Mouse (Mus musculus): ENCODE data around the gene Olfr1138.

Olfr1138 gene

DNA sequence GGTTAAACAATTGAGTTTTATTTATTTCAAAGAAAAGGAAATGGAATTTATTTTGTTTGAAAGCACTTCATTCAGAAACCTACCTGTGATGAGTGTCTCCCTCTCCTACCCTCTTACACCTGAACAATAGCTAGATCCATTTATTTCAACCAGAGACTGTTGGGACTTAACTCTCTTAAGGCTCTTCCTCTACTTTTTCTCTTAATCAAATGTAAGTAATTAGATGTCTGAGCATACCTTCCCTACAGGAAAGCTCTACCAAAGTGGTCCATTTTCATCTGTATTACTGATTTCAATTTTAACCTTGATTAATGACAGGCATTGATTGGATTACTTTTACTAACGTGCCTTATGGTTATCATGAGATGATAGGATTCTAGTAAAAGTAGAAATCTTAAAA, at the start of gene Olfr1138:
Olfr1138 (minus strand) TSS at position 101 of the 400 bp plus-strand sequence.
- no peak for DNase-seq (ENCODE audit: low spot score in 2 of 2)

DNA sequence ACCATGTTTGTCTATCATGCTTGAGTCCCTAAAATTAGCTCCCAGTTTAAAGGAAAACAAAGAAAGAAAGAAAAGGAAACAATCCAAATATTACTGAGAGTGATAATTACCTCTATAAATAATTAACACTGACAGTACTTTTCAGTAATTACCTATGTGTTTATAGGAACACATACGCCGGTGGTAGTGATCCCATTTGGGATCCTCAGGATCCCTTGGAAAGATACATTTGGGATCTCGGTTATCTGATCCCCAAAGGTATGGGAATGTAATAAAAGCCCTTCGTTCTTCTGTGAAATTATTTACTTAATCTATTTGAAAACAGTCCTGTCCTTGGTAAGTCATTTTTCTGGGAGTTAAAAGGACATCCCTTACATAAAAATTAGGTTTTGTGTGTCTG, 39.4 kb upstream of the Olfr1138 start, which contains the start of gene Olfr152:
Olfr152 (plus strand) TSS at position 301 of the 400 bp plus-strand sequence.
- DNase-seq (ENCODE audit: low spot score in 2 of 2), result no peak

DNA sequence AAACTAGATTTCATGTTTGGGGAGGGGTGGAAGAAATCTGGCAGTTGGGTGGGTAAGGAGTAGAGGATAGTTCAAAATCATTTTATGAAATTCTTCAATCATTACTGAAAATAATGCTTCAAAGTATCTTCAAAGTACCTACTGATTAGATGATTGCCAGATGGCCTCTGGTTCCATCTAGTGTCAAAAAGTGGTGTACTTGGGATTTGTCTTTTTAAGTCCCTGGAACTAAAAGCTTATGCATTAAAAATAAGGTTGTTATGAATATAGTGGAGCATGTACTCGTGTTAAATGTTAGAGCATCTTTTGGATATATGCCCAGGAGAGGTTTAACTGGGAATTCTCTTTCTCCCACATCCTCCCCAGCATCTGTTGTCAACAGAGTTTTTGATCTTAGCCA, 36.4 kb upstream of the Olfr1138 start:
- no peak for DNase-seq (ENCODE audit: low spot score in 2 of 2)

DNA sequence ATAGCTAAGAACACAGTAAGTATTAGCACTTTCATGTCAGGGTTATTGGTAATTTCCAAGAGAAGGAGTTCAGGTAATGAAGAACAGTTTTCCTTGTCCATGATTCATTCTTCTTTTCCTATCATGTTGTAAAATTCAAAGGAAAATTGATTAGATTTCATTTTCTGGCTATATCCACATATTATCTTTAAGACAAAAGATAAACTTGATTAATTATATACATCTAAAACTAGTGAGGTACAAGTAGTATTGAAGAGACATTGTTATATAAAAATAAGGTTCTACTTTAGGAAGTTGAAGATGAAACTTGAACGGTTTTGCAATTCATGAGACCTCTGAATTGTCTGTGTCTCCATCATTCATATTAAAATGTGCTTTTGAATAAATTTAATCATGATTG, 14.1 kb upstream of the Olfr1138 start, which contains the start of gene Olfr1141:
Olfr1141 (minus strand) TSS at position 101 of the 400 bp plus-strand sequence.
- DNase-seq (ENCODE audit: low spot score in 2 of 2), result no peak

DNA sequence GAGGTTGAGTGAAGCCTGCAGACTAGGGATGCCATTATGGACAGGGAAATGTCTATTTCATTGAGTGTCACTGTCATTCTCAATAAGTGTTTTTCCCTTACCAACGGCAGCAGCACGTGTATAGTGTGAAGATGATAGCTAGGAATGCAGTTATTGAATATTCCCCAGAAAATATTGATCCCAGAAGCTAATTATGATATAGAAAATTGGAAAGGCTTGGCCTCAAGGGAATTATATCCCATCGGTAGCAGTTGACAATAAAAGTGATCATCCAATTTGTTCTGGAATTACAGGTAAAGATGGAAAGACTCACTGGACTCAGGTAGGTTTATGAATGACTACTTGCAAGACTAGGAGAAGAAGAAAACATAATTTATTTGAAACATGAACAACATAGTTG, 3.7 kb upstream of the Olfr1138 start, which contains the start of gene Olfr1140:
Olfr1140 (plus strand) TSS at position 301 of the 400 bp plus-strand sequence.
- no peak for DNase-seq (ENCODE audit: low spot score in 2 of 2)

DNA sequence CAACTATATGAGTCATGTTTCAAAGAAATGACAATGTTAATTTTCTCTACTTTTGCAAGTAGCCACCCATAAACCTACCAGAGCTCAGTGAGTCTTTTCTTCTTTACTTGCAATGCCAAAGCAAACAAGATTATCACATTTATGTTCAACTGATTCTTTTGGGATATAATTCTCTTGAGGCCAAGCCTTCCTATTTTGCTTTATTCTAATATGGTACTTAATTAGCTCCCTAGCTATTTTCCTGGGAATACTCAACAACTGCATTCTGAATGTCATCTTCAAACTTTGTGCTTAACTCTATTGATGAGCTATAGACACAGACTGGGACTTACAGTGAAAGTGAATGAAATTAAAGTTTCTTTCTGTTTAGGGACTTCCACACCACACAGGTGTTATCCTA, 26.7 kb downstream of the Olfr1138 start, which contains the start of gene Olfr1137:
Olfr1137 (minus strand) TSS at position 101 of the 400 bp plus-strand sequence.
- no peak for DNase-seq (ENCODE audit: low spot score in 2 of 2)

DNA sequence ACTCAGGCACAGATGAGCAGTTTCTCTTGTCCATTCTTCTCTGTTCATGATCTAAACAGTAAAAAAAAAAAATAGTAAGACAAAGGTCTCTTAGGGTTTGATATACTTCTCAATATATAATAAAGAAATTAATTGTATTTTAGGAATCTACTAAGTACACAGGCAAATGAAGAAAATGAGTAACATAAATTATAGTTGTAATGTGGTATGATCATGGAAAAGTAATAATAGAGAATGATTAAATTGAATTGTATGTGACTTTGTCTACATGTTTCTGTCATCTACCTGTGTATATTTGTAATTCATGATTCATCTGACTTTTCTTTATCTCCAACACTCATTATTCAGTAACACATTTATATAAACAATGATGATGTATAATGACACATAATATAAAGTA, 45.9 kb downstream of the Olfr1138 start, which contains the start of gene Olfr1136:
Olfr1136 (minus strand) TSS at position 101 of the 400 bp plus-strand sequence.
- no peak for DNase-seq (ENCODE audit: low spot score in 2 of 2)

Measured in spleen, postnatal 4 days (tissue).